ENCODE assay signal across 16 mouse cellular contexts in the genomic region with DNA sequence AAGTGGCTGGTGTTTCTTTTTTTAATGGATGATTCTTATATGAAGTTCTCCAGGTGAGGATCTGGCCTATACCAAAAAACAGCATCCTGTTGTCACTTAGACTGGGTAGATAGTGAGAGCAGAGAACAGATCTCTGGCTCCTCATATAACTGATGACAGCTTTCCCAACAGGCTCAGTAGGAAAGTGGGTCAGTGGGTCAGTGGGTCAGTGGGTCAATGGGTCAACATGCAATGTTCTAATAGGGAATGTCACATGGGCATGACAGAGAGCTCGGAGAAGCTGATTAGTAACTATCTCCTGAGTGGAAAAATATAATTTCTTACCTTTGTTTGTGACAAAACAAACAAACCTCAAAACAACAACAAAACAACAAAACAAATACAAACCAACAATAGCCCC. TPM values are rescaled to one million over a fixed set of nuclear protein-coding genes. Genes with fewer than 3 reads are reported as not detected.
DNase-seq lines count a peak whose midpoint lies in the region; ATAC-seq and TF ChIP-seq lines count a peak whose summit lies in the region.
"Had no signal": no experiment of that assay in that cellular context is flagged by ENCODE, and none has a peak within 500 bp of the region (broad histone marks: within the 10 kb centered on the region; RNA-seq: fewer than 3 reads in every experiment).

No protein-coding gene starts in this region.

- no peak overlapping the region for H3K27ac ChIP-seq in liver, embryonic 16.5 days (ENCODE audit: low read length)
- H3K27ac ChIP-seq in liver, embryonic 11.5 days (ENCODE audit: low read depth, low read length), result no peak overlapping the region
- no peak overlapping the region for H3K27ac ChIP-seq in lung, postnatal 0 days (ENCODE audit: low read length)
- H3K27ac ChIP-seq: embryonic facial prominence, embryonic 12.5 days; forebrain, embryonic 15.5 days; heart, embryonic 10.5 days; hindbrain, embryonic 13.5 days; hindbrain, postnatal 0 days had no signal

- DNase-seq in heart, adult 11 months, result peak; percentile 58
- DNase-seq in heart, postnatal 36 days, result no peak
- no peak for DNase-seq in liver, embryonic 11.5 days (ENCODE audit: low spot score)
- peak; percentile 14 for DNase-seq in adrenal gland, postnatal 25 days
- peak; percentile 68 for DNase-seq in retina, postnatal 1 day
- no peak for DNase-seq in lung, postnatal 0 days (ENCODE audit: low spot score)
- DNase-seq: cerebellum, adult 8-10 months; cerebellum, postnatal 25 days; gastrocnemius, postnatal 36 days; heart, adult 18-20 months had no signal

- no peak overlapping the region for H3K4me2 ChIP-seq in liver, embryonic 16.5 days (ENCODE audit: low read depth, low read length)
- H3K4me2 ChIP-seq in liver, embryonic 11.5 days, result no peak overlapping the region
- no peak overlapping the region for H3K4me2 ChIP-seq in lung, postnatal 0 days (replicated peaks; ENCODE audit: low read depth, low read length)
- H3K4me2 ChIP-seq: embryonic facial prominence, embryonic 12.5 days; forebrain, embryonic 15.5 days; hindbrain, embryonic 13.5 days had no signal

- H3K9me3 ChIP-seq in liver, embryonic 16.5 days (replicated peaks; ENCODE audit: control insufficient read depth, low read length), result no peaks in the 10 kb centered on the region
- H3K9me3 ChIP-seq in liver, embryonic 11.5 days (ENCODE audit: control insufficient read depth, low read length), result no peaks in the 10 kb centered on the region
- H3K9me3 ChIP-seq in lung, postnatal 0 days (ENCODE audit: low read length), result no peaks in the 10 kb centered on the region
- H3K9me3 ChIP-seq: embryonic facial prominence, embryonic 12.5 days; forebrain, embryonic 15.5 days; heart, embryonic 10.5 days; hindbrain, embryonic 13.5 days had no signal

- no peak for TF ChIP-seq EP300 in lung, postnatal 0 days (IDR thresholded peaks at IDR 0.05)

- TF ChIP-seq CTCF in lung, postnatal 0 days (IDR thresholded peaks at IDR 0.05), result no peak

- 0 out of 2 replicates have a peak, but pooled peaks have one; percentile 27 for ATAC-seq in liver, embryonic 16.5 days (ENCODE audit: low read depth)
- ATAC-seq in liver, embryonic 11.5 days (replicated peaks; ENCODE audit: low FRiP score), result no peak
- no peak for ATAC-seq in lung, postnatal 0 days
- ATAC-seq: forebrain, embryonic 15.5 days; hindbrain, postnatal 0 days had no signal

- 63% methylated on average over 1 of the region's 1 CpGs for WGBS in liver, embryonic 16.5 days (ENCODE audit: insufficient replicate concordance)
- WGBS in liver, embryonic 11.5 days, result 71% methylated on average over 1 of the region's 1 CpGs
- 85% methylated on average over 1 of the region's 1 CpGs for WGBS in lung, postnatal 0 days

- intact Hi-C loops in heart, postnatal 36 days (cut with DNase I), result no loop called here

- H3K4me3 ChIP-seq in liver, embryonic 16.5 days (ENCODE audit: low read depth, low read length), result no peak overlapping the region
- no peak overlapping the region for H3K4me3 ChIP-seq in liver, embryonic 11.5 days (ENCODE audit: low read depth, low read length)
- no peak overlapping the region for H3K4me3 ChIP-seq in lung, postnatal 0 days (ENCODE audit: low read depth, low read length)
- H3K4me3 ChIP-seq: embryonic facial prominence, embryonic 12.5 days; forebrain, embryonic 15.5 days; heart, embryonic 10.5 days; hindbrain, embryonic 13.5 days had no signal

- H3K9ac ChIP-seq in liver, embryonic 16.5 days (ENCODE audit: low read depth, low read length), result no peak overlapping the region
- no peak overlapping the region for H3K9ac ChIP-seq in liver, embryonic 11.5 days (ENCODE audit: low read depth, low read length)
- no peak overlapping the region for H3K9ac ChIP-seq in lung, postnatal 0 days (replicated peaks; ENCODE audit: low read depth)
- H3K9ac ChIP-seq: embryonic facial prominence, embryonic 12.5 days; forebrain, embryonic 15.5 days; hindbrain, embryonic 13.5 days had no signal

- no peaks in the 10 kb centered on the region for H3K4me1 ChIP-seq in liver, embryonic 16.5 days (ENCODE audit: control insufficient read depth, low read depth, low read length)
- H3K4me1 ChIP-seq in liver, embryonic 11.5 days (replicated peaks; ENCODE audit: control insufficient read depth, insufficient read depth, low read length), result no peaks in the 10 kb centered on the region
- no peaks in the 10 kb centered on the region for H3K4me1 ChIP-seq in lung, postnatal 0 days (ENCODE audit: insufficient read depth, low read depth, low read length)
- H3K4me1 ChIP-seq: embryonic facial prominence, embryonic 12.5 days; forebrain, embryonic 15.5 days; heart, embryonic 10.5 days had no signal

- no peaks in the 10 kb centered on the region for H3K27me3 ChIP-seq in liver, embryonic 16.5 days (ENCODE audit: control insufficient read depth, insufficient read depth, low read depth, low read length)
- H3K27me3 ChIP-seq in liver, embryonic 11.5 days (replicated peaks; ENCODE audit: control insufficient read depth, insufficient read depth, low read length), result no peaks in the 10 kb centered on the region
- H3K27me3 ChIP-seq in lung, postnatal 0 days (replicated peaks; ENCODE audit: insufficient read depth, low read length), result no peaks in the 10 kb centered on the region
- H3K27me3 ChIP-seq: embryonic facial prominence, embryonic 12.5 days; forebrain, embryonic 15.5 days; hindbrain, embryonic 13.5 days had no signal

- no peaks in the 10 kb centered on the region for H3K36me3 ChIP-seq in liver, embryonic 16.5 days (ENCODE audit: control insufficient read depth, insufficient read depth)
- H3K36me3 ChIP-seq in liver, embryonic 11.5 days (ENCODE audit: control insufficient read depth, insufficient read depth, low read length), result no peaks in the 10 kb centered on the region
- H3K36me3 ChIP-seq in lung, postnatal 0 days (ENCODE audit: insufficient read depth, low read length), result no peaks in the 10 kb centered on the region
- H3K36me3 ChIP-seq: forebrain, embryonic 15.5 days had no signal

RNA-seq across cellular contexts. Expression of a gene that starts 7.2 kb away (rescaled TPM):
- not detected for total RNA-seq in heart, postnatal 36 days (2021)
- polyA plus RNA-seq in liver, embryonic 16.5 days (2015; fragmentation: Nextera tagmentation; extraction: Ambion mirVana), result 0.61 and 0.83 TPM in 2 replicates
- polyA plus RNA-seq in liver, embryonic 11.5 days (2014; fragmentation: Nextera tagmentation; extraction: Ambion mirVana), result 1.3 and 1.9 TPM in 2 replicates
- total RNA-seq in adrenal gland, postnatal 25 days (2021), result 1.4 and 2.9 TPM in 2 replicates
- 2.7 and 2.8 TPM in 2 replicates for polyA plus RNA-seq in lung, postnatal 0 days (2015; fragmentation: Nextera tagmentation; extraction: Ambion mirVana)

Comparison
In these comparisons a context has a peak if more than half of its experiments do, and no peak if none do; other contexts are left out.
1. DNase-seq: peak in heart, adult 11 months (single experiment), adrenal gland, postnatal 25 days (single experiment) and retina, postnatal 1 day (single experiment); none in heart, postnatal 36 days (0 of 2), liver, embryonic 11.5 days (single experiment) and lung, postnatal 0 days (single experiment).